Mouse (Mus musculus) layer of hippocampus, adult 9-10 months (tissue): ENCODE data around the gene Aspm.

Source experiments
- DNase-seq: peaks from one replicate; pipeline ENCODE4 v3.0.0; 2022; ENCODE audit warnings: low spot score

Gene Aspm

DNA sequence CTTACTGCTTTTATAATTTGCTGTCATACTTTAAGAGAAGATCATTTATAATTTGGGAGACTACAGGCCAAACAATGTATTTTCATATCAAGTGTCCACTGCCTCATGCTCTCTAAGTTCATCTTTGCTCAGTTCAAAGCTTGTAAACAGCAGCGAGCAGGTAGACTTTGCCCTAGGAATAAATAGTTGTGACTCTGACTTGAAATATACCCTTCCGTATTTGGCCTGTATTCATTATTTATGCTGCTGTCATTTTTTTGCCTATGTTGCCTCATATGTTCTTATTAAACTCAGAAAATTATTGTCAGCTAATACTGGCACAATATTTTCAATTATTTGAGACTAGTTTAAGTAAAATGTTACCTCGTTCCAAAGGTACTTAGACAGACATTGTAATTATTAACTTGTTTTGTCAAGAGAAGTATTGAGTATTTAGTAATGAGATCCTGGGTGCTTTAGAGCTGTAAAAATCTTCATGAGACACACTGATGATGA, 46.7 kb downstream of the Aspm start, which contains the start of gene F13b:
Gene F13b (plus strand): TSS at position 445 of the 495 bp plus-strand sequence.
- DNase-seq, result no peak

DNA sequence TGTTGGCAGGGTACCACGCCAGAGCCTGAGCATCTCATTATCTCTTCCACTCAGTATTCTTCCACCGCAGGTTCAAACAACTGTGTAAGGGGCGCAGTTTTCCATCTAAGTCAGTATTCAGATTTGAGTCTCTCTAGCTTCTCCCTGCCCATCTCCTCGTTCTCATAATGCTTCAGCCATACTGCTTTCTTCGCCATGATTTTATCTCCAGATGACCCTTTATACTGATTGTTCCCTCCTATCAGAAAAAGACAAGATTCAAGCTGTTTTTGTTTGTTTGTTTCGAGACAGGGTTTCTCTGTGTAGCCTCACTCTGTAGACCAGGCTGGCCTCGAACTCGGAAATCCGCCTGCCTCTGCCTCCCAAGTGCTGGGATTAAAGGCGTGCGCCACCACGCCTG, 60.0 kb downstream of the Aspm start:
- no peak for DNase-seq
